Mouse (Mus musculus): ENCODE data around the gene Prdm8. TPM values are rescaled to one million over a fixed set of nuclear protein-coding genes. Genes with fewer than 3 reads are reported as not detected.

The Prdm8 gene
- polyA plus RNA-seq (2021; fragmentation: Nextera tagmentation), result 4.3 and 5.4 TPM in 2 replicates
- long read RNA-seq, experiment 1, partial matches to known transcripts, result 0 of 4 reads
- long read RNA-seq, experiment 1, other reads (novel, unspliced or antisense), result 4 of 4 reads
- long read RNA-seq, experiment 2, partial matches to known transcripts, result 0 of 10 reads
- long read RNA-seq, experiment 2, other reads (novel, unspliced or antisense), result 10 of 10 reads

DNA sequence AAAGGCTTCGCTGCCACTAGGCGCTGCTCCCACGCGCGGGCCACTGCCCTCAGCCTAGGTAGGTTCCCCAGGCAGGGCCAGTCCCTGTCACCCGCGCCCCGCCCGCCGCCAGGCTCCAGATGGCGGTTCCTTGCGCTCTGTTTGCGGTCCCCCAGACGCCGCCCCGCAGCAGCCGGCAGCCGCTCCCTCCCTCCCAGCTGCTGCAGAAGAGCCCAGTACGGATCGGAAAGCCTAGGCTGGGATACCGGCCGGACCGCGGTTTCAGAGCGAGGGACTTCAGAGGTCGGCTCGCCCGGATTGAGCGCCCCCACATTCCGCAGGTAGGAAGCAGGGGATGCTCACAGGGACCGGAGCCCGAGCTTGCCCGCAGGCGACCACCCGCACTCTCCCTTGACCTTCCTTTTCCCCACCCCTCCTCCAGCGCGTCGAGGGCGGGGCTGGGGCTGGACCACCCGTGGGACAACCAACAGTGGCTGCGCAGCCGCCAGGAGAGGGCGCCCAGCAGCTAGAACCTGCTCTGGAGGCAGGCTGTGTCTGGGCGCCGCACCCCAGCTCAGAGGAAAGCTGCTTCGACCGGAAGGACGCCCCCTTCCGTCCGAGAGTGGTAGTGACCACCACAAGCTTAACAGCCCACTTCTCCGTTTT lies at the start of gene Prdm8:
TSS of gene Prdm8 (plus strand) at position 19 of the 645 bp plus-strand sequence.

Other genes with a start within 250 kb of the Prdm8 start
- 0.64 and 0.75 TPM in 2 replicates for gene Antxr2, start 136.2 kb upstream of the Prdm8 start, polyA plus RNA-seq (2021; fragmentation: Nextera tagmentation)
- 3.4 and 3.8 TPM in 2 replicates for gene Fgf5, start 87.0 kb downstream of the Prdm8 start, polyA plus RNA-seq (2021; fragmentation: Nextera tagmentation)
- 3.8 and 5.3 TPM in 2 replicates for gene Cfap299, start 162.1 kb downstream of the Prdm8 start, polyA plus RNA-seq (2021; fragmentation: Nextera tagmentation)

Data from layer of hippocampus, adult 6 months (tissue).